Mouse (Mus musculus) neural tube, embryonic 14.5 days (tissue): Measurements from ENCODE around the gene Glb1l3. TPM values are rescaled to one million over a fixed set of nuclear protein-coding genes. Genes with fewer than 3 reads are reported as not detected.
"Not testable (repeated sequence)": the region's sequence is repeated elsewhere in the genome, so short reads cannot be mapped to it uniquely, and the experiment has no call there.

Experiments used
- ATAC-seq: fragments of 200-750 bp; cut with Nextera tagmentation; 2 replicates; pipeline ENCODE4 v1.8.0; 2017; ENCODE audit warnings: low read depth, mild to moderate bottlenecking, moderate TSS enrichment, moderate library complexity
- H3K27ac ChIP-seq: fragments of 300-500 bp; sonication (generic); 2 replicates; pipeline ENCODE4 v1.5.1; 2014; ENCODE audit warnings: low read depth, mild to moderate bottlenecking, control low read depth, low read length, moderate library complexity, mixed read lengths
- H3K27me3 ChIP-seq: fragments of 300-500 bp; sonication (generic); 2 replicates; pipeline ENCODE4 v1.6.1; 2014; ENCODE audit warnings: low read length; ENCODE audit not compliant: control insufficient read depth, insufficient read depth
- H3K36me3 ChIP-seq: fragments of 300-500 bp; sonication (generic); 2 replicates; pipeline ENCODE4 v1.6.1; 2014; ENCODE audit warnings: low read length, mixed read lengths; ENCODE audit not compliant: control insufficient read depth, insufficient read depth
- H3K4me1 ChIP-seq: fragments of 300-500 bp; sonication (generic); 2 replicates; pipeline ENCODE4 v1.6.1; 2014; ENCODE audit warnings: low read length; ENCODE audit not compliant: control insufficient read depth, insufficient read depth
- H3K4me2 ChIP-seq: fragments of 300-500 bp; sonication (generic); 2 replicates; pipeline ENCODE4 v1.6.1; 2014; ENCODE audit warnings: mild to moderate bottlenecking, low read depth, low read length, control low read depth
- H3K4me3 ChIP-seq: fragments of 300-500 bp; sonication (generic); 2 replicates; pipeline ENCODE4 v1.5.1; 2014; ENCODE audit warnings: low read depth, low read length, control low read depth, mixed read lengths
- H3K9ac ChIP-seq: fragments of 300-500 bp; sonication (generic); replicated peaks from 2 replicates; pipeline ENCODE4 v1.6.1; 2014; ENCODE audit warnings: low read depth, mild to moderate bottlenecking, control low read depth, low read length, mixed read lengths
- H3K9me3 ChIP-seq: fragments of 300-500 bp; sonication (generic); 2 replicates; pipeline ENCODE4 v1.6.1; 2016; ENCODE audit warnings: low read length; ENCODE audit not compliant: control insufficient read depth
- WGBS: fragments of 180-500 bp; shearing (Covaris S2); extraction: QIAGEN DNeasy Blood & Tissue Kit; methylation state at CpG from one replicate; pipeline ENCODE4 v1.1.7; 2014; 5-methylcytosine and 5-hydroxymethylcytosine counted together
- polyA plus RNA-seq: library from polyadenylated mRNA; unstranded; fragments of >200 nt; fragmentation: Nextera tagmentation; extraction: Ambion mirVana; gene quantifications from 2 replicates; pipeline ENCODE4 v1.2.1, GENCODE M21; 2014

Gene Glb1l3
- polyA plus RNA-seq = not detected in 2 replicates

DNA sequence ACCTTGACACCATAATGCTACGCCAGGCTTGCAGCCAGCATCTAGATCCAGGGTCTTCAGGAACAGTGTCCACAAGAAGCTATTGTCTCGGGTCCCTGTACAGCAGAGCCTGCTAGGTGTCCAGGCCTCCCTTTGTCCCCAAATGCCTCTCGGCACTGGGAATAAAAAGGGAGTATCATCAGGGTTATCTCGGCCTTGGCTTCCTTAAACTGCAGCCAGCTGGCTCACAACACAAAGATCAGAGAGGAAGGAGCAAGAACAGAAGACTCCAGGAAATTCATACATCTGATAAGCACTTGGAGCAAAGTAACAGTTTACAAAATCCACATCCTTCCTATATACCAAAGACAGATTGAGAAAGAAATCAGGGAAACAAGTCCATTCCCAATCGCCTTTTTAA lies at the start of gene Glb1l3:
TSS of gene Glb1l3 (minus strand) at position 140 of the 400 bp plus-strand sequence.
- H3K4me2 ChIP-seq = no peak within 1 kb of the TSS
- ATAC-seq = no peak
- H3K27me3 ChIP-seq = no peaks in the 10 kb centered on the region
- H3K36me3 ChIP-seq = no peaks in the 10 kb centered on the region
- WGBS = 78% methylated on average over 5 of the region's 5 CpGs
- H3K9me3 ChIP-seq = no peaks in the 10 kb centered on the region
- H3K4me1 ChIP-seq = no peaks in the 10 kb centered on the region
- no peak within 1 kb of the TSS for H3K9ac ChIP-seq
- no peak within 1 kb of the TSS for H3K27ac ChIP-seq
- H3K4me3 ChIP-seq = no peak within 1 kb of the TSS

DNA sequence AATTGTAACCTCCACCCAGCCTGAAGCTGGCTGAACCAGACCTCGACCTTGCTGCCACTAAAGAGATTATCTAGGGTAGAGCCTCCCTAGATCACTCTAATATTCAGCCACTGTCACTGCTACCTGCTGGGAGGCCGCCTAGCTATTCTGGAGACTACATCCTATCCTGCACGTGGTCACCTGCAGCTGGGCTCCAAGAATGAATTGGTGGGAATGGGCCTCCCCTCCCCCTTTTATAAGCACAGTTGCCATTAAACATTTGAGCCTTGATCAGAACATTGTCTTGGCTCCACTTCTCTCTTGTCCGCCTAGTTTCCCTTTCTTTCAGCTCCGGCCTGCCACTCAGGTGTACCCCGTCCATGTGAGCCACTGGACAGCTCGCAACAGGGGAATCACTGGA lies 9.2 kb upstream of the Glb1l3 start:
- not testable (repeated sequence) for H3K9ac ChIP-seq, H3K9me3 ChIP-seq, H3K4me1 ChIP-seq, H3K4me2 ChIP-seq, H3K4me3 ChIP-seq, ATAC-seq, H3K27ac ChIP-seq, H3K27me3 ChIP-seq, H3K36me3 ChIP-seq
- 76% methylated on average over 7 of the region's 7 CpGs for WGBS

DNA sequence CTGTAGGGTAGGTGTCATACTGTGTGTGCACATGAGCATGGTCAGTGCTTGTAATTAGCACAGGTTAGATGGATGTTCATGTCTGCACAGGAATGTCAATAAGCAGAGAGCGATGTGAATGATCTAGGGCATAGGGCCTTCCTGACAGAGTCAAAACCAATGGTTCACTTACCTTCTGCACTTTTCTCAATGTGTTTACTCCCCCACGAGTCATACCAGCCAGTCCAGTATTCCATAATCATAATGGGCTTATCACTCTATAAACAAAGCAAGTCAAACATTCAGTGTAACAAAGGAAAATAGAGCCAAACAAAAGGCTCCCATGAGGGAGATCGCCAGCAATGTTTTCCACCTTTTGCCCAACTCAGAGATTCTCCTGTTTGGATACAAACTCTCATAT lies 29.6 kb downstream of the Glb1l3 start:
- no peak overlapping the region for H3K27ac ChIP-seq
- 87% methylated on average over 3 of the region's 3 CpGs for WGBS
- no peaks in the 10 kb centered on the region for H3K27me3 ChIP-seq
- no peak overlapping the region for H3K4me3 ChIP-seq
- no peak overlapping the region for H3K9ac ChIP-seq
- no peaks in the 10 kb centered on the region for H3K36me3 ChIP-seq
- no peaks in the 10 kb centered on the region for H3K9me3 ChIP-seq
- no peak for ATAC-seq
- no peaks in the 10 kb centered on the region for H3K4me1 ChIP-seq
- no peak overlapping the region for H3K4me2 ChIP-seq

DNA sequence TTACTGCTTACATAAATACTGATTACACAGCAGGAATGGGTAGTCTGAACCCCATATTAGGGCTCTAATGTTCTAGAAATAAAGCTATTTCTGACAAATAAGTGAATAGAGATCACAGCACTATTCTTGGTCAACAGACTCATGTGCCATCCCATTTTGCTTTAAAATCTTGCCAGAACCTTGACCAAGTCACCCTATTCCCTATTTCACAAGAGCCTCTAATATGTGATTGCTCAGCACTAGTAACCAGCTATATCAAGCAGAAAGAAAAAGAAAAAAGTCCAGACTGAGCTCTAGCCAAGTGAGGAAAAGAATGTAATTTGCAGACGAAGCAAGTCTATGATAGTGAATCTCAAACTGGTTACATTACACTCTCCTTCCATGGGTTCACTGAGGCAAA lies 40.7 kb downstream of the Glb1l3 start:
- 79% methylated on average over 1 of the region's 1 CpGs for WGBS
- H3K36me3 ChIP-seq = no peaks in the 10 kb centered on the region
- no peak overlapping the region for H3K4me3 ChIP-seq
- no peak for ATAC-seq
- H3K4me2 ChIP-seq = no peak overlapping the region
- H3K9me3 ChIP-seq = no peaks in the 10 kb centered on the region
- H3K27me3 ChIP-seq = no peaks in the 10 kb centered on the region
- no peak overlapping the region for H3K27ac ChIP-seq
- no peaks in the 10 kb centered on the region for H3K4me1 ChIP-seq
- no peak overlapping the region for H3K9ac ChIP-seq

DNA sequence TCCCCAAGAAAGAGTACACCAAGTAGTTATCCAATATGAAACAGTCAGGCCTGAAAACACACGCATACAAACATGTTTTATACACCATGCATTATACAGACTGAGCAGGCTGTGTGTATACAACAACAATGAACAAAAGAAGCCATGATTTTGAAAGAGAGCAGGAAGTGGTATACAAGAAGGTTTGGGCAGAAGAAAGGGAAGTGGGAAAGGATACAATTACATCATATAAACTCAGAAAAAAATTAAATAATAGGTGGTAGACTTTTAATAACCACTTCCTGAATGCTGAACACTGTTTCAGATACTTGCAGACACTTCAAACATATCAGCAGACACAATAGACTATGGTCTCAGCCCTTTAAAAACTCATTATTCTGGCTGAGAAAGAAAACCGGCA lies 52.0 kb downstream of the Glb1l3 start:
- Histone ChIP-seq H3K9me3 (no peaks in the 10 kb centered on the region), H3K27ac (no peak overlapping the region), H3K4me2 (no peak overlapping the region), H3K36me3 (no peaks in the 10 kb centered on the region), H3K9ac (no peak overlapping the region), H3K4me3 (no peak overlapping the region), H3K4me1 (no peaks in the 10 kb centered on the region), H3K27me3 (no peaks in the 10 kb centered on the region)
- WGBS = 88% methylated on average over 2 of the region's 2 CpGs
- ATAC-seq = no peak

DNA sequence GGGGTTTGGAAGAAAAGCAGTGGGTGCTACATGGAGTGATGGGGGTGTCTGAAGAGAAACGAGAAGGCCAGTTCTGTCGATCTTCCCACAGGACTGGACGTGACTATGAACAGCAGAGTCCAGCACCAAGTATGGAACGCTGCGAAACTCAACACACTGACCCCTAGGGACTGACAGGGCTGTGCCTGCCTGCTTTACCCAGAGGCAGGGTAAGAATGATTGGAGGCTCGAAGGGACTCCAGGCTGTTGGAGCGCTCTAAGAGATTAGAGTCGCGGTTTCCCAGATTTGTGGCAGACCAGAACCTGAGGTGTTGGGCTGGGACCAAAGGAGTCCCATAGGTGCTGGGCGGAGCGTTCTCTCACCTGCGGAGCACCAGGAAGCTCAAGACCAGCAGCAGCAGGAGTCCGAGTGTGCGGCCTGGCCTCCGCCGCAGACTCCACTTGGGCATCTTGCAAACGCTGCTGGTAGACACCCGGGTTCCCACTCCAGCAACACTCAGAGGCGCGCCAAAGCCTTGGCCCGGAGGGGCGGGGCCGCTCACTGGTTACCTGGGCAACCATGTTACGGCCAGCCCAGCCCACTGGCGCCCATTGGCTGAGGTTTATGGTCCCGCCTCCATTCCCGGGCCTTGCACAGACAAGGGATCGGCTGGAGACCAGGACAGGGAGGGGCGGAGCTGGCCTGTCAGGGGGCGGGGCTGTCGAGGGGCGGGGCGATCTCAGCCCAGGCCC lies 54.6 kb downstream of the Glb1l3 start, which contains the start of gene Glb1l2:
TSS of gene Glb1l2 (minus strand) at position 534 of the 732 bp plus-strand sequence.
- H3K9me3 ChIP-seq = no peaks in the 10 kb centered on the region
- no peaks in the 10 kb centered on the region for H3K36me3 ChIP-seq
- WGBS = under 1% methylated on average over 33 of the region's 33 CpGs
- no peaks in the 10 kb centered on the region for H3K4me1 ChIP-seq
- no peak within 1 kb of the TSS for H3K27ac ChIP-seq
- H3K27me3 ChIP-seq = no peaks in the 10 kb centered on the region
- peak; percentile 100 for ATAC-seq
- H3K9ac ChIP-seq = peak within 1 kb of the TSS; percentile 37; the same call in 1 of the 2 replicates
- peak within 1 kb of the TSS; percentile 45 for H3K4me3 ChIP-seq
- peak within 1 kb of the TSS; percentile 85 for H3K4me2 ChIP-seq

DNA sequence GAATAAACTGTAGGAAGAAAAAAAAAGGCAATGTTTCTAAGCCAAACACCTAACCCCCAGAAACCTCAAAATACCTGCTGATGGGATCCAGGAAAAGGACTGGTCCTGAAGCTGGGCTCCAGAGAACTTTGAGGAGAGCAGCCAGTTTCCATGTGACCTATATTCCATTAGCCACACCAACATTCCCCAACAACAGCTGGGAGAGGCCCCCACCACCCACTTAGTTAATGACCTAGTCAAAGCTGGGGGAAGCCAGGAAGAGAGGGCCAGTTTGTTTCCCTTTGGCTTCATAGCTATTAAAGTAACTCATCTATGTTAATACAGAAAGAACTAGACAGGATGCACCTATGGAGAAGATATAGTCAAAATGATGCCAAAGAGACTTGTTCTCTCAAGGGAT lies 56.4 kb downstream of the Glb1l3 start:
- no peaks in the 10 kb centered on the region for H3K9me3 ChIP-seq
- H3K9ac ChIP-seq = no peak overlapping the region
- H3K27ac ChIP-seq = no peak overlapping the region
- no peak for ATAC-seq
- H3K36me3 ChIP-seq = no peaks in the 10 kb centered on the region
- no peaks in the 10 kb centered on the region for H3K27me3 ChIP-seq
- H3K4me1 ChIP-seq = no peaks in the 10 kb centered on the region
- H3K4me2 ChIP-seq = no peak overlapping the region
- H3K4me3 ChIP-seq = no peak overlapping the region

DNA sequence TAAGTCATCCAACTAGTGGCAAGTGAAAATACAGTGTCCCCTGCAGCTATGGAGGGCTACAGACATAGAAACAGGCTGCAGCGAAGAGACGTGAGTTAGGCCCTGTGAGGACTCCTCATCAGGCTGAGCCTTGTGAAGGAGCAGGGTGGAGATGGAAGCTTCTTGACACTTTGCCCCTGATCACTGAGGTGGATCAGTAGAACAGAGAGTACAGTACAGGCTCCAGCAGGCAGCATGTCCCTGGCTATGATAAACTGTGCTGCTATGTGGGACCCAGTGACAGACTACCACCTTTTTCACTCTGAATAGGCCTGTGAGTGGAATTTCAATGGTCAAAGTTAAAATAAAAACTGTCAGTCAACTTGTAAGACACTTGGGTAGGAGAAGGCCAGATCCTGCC lies 60.3 kb downstream of the Glb1l3 start:
- Histone ChIP-seq H3K4me2 (no peak overlapping the region), H3K9me3 (no peaks in the 10 kb centered on the region), H3K4me1 (no peaks in the 10 kb centered on the region), H3K4me3 (no peak overlapping the region), H3K36me3 (no peaks in the 10 kb centered on the region), H3K9ac (no peak overlapping the region), H3K27ac (no peak overlapping the region), H3K27me3 (no peaks in the 10 kb centered on the region)
- ATAC-seq = no peak
- 91% methylated on average over 2 of the region's 2 CpGs for WGBS

DNA sequence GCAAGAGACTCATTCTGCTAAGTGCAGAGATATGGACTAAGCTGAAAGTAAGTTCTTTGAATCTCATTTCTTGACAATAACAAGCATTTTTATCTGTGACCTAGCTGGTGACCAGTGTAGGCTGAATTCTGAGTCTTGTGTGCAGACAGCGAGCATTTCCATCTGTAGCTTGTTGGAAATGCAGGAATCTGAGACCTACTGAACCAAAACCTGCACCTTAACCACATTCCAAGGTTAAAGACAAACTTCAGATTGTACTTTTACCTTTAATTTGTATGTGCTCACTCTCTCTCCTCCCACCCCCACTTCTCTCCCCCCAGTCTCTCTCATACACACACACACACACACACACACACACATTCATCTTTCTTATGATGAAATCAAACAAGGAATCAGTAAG lies 62.0 kb downstream of the Glb1l3 start:
- ATAC-seq = no peak
- 87% methylated on average over 1 of the region's 1 CpGs for WGBS
- H3K4me1 ChIP-seq = no peaks in the 10 kb centered on the region
- no peak overlapping the region for H3K9ac ChIP-seq
- no peaks in the 10 kb centered on the region for H3K36me3 ChIP-seq
- no peaks in the 10 kb centered on the region for H3K27me3 ChIP-seq
- H3K9me3 ChIP-seq = no peaks in the 10 kb centered on the region
- no peak overlapping the region for H3K4me2 ChIP-seq
- no peak overlapping the region for H3K4me3 ChIP-seq
- no peak overlapping the region for H3K27ac ChIP-seq
